Mouse (Mus musculus): ENCODE data around the gene Vax2.
A peak's percentile ranks its signal among the peaks of the same experiment; 100 is the strongest.

The Vax2 gene

GRCm38 (mm10) chr6:83711725-83712475, 836 bp downstream of the Vax2 start:
- DNase-seq (ENCODE audit: extremely low spot score, low spot score), result peak; percentile 61

GRCm38 (mm10) chr6:83713271-83714136, 2.4 kb downstream of the Vax2 start:
- peak; percentile 58 for DNase-seq (ENCODE audit: extremely low spot score, low spot score)

GRCm38 (mm10) chr6:83714221-83715123, 3.4 kb downstream of the Vax2 start:
- DNase-seq (ENCODE audit: extremely low spot score, low spot score), result no peak

DNA sequence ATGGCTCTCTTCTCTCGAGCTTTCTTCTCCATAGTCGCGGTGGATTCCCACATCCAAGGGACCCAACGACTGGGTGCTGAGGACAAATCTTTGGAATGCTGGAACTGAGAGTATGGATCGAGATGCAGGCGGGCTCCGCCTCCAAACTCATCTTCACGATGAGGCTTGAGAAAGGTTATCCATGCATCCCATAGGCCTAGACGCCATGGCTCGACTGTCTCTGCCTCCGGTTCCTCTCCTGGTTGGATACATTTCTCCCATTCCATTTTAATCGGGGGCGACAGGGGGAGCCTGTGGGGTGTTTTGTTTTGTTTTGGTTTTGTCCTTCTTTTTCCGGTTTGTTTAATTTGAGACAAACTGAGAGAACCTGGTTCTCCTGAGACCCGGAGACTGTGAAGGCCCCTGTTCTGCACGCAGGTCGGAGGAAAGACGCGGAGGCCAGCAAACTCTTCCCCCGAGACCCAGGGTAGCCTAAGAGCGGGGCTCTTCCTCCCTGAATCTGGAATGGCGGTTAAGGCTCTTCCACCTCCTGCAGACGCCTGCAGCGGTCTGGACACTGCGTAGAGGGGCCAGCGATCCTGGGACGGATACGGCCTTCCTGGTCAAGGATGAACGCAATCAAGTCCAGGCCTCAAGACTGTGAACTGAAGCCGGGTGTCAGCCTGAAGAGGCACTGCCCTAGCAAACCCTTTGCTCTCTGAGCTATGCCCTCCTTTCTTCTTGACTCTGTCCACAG, 4.6 kb downstream of the Vax2 start:
- DNase-seq (ENCODE audit: extremely low spot score, low spot score), result peak; percentile 65

DNA sequence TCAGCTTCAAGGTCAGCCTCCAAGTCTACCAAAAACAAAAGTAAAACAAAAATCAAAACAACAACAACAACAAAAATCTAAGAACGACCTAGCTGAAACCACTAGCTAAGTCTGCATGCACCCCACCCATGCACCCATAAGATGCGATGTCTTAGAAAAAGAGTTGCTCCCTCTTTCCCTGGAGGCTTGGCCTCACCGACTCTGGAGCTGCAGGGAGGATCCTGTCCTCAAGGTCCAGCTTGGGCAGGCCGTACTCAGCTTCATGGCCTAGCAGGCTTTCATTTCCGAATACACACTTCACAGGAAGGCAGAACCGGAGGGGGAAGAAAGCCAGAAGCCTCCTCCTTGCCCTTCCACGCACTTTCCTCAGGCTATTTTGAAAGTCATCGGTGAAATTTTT, 6.0 kb downstream of the Vax2 start:
- DNase-seq (ENCODE audit: extremely low spot score, low spot score), result peak; percentile 55

DNA sequence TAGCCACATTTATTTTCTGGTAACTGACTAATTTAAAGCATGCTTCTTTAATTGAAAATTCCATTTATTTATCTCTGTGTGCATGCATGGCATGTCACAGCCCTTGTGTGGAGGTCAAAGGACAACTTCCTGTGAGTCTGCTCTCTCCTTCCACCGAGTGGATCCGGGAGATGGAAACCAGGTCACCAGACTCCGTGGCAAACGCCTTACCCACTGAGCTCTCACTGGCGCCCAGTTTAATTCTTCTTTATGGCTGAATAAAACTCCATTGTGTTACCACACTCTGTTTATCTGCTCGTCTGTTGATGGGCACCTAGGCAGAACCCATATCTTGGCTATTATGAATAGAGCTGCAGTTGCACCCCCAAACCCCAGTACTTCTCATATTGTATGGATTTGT, 11.5 kb downstream of the Vax2 start:
- no peak for DNase-seq (ENCODE audit: extremely low spot score, low spot score)

- DNase-seq (ENCODE audit: extremely low spot score, low spot score), result no peak
These were observed 16.1 kb downstream of the Vax2 start for GRCm38 (mm10) chr6:83727178-83727577.

GRCm38 (mm10) chr6:83728488-83728887, 17.4 kb downstream of the Vax2 start:
- peak; percentile 46 for DNase-seq (ENCODE audit: extremely low spot score, low spot score)

GRCm38 (mm10) chr6:83729350-83729970, 18.4 kb downstream of the Vax2 start:
- no peak for DNase-seq (ENCODE audit: extremely low spot score, low spot score)

DNA sequence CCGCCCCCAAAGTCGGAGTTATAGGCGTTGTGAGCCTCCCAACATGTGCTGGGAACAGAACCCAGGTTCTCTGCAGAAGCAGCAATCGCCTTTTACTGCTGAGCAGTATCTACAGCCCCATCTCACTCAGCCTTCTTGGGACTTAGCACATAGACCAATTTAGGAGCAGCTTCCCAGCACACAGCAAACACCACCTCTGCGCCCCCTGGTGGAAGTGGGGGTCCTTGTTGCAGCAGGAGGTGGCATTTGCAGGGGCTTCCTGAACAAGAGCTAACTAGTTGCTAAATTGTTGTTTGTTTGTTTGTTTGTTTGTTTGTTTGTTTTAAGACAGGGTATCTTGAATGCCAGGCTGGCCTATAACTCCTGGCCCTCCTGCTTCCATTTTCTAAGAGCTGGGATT, 20.1 kb downstream of the Vax2 start:
- DNase-seq (ENCODE audit: extremely low spot score, low spot score), result peak; percentile 71

DNA sequence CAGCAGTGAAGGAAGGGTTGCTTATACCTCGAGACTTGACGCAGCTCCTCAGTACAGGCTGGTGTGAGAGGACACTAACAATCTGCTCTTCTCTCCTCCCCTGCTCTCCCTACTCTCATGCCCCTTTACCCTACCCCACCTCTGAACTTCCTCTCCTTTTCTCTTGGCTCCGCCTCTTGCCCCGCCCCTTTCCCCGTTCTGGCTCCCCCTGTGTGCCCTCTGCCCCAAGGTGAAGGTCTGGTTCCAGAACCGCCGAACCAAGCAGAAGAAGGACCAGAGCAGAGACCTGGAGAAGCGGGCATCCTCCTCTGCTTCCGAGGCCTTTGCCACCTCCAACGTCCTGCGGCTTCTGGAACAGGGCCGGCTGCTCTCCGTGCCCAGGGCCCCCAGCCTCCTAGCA, 26.2 kb downstream of the Vax2 start:
- DNase-seq (ENCODE audit: extremely low spot score, low spot score), result no peak

GRCm38 (mm10) chr6:83738596-83738995, 27.5 kb downstream of the Vax2 start:
- DNase-seq (ENCODE audit: extremely low spot score, low spot score), result no peak

- no peak for DNase-seq (ENCODE audit: extremely low spot score, low spot score)
These were observed 31.7 kb downstream of the Vax2 start, which contains the start of gene Atp6v1b1 for GRCm38 (mm10) chr6:83742761-83743160. Gene Atp6v1b1 (plus strand): TSS chr6:83742990.

GRCm38 (mm10) chr6:83743212-83743611, 32.1 kb downstream of the Vax2 start:
- no peak for DNase-seq (ENCODE audit: extremely low spot score, low spot score)

DNA sequence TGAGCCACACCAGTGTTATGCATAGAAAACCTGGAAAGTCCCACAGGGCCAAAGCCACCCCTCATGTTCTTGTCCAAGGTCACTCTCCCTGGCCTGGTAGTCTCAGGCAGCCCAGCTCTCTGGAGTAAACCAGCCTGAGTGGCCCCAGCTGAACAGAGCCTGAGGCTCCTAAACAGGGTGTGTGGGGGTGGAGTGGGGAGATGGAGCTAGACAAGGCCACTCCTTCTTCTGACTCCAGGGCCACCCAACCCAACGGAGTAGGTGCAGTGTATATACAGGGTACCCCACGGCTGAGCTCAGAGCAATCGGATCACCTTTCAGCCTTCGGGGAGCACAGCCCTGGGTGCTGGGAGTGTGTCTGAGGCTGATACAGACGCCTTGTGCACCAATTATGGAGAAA, 33.1 kb downstream of the Vax2 start:
- DNase-seq (ENCODE audit: extremely low spot score, low spot score), result no peak

GRCm38 (mm10) chr6:83744557-83744956, 33.5 kb downstream of the Vax2 start:
- no peak for DNase-seq (ENCODE audit: extremely low spot score, low spot score)

DNA sequence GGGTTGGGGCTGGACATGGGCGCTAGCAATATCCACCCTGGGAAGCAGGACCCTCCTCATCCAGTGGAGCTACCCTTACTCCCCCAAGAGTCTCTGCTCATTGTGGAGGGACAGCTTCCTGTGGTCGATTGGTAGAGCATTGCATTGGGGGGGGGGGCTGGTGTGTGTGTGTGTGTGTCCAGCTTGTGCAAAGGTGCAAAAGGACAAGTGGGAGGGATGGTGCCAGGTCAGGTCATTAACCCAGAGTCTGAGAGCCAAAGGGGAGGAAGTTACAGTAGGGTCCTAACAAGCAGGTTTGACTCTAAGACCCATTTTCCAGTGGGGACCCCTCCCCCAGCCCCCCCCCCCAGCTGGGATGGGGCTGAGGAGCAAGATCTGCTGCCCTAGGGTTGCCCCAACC, 34.4 kb downstream of the Vax2 start:
- DNase-seq (ENCODE audit: extremely low spot score, low spot score), result no peak

- DNase-seq (ENCODE audit: extremely low spot score, low spot score), result no peak
These were observed 38.2 kb downstream of the Vax2 start for GRCm38 (mm10) chr6:83749286-83749685.

DNA sequence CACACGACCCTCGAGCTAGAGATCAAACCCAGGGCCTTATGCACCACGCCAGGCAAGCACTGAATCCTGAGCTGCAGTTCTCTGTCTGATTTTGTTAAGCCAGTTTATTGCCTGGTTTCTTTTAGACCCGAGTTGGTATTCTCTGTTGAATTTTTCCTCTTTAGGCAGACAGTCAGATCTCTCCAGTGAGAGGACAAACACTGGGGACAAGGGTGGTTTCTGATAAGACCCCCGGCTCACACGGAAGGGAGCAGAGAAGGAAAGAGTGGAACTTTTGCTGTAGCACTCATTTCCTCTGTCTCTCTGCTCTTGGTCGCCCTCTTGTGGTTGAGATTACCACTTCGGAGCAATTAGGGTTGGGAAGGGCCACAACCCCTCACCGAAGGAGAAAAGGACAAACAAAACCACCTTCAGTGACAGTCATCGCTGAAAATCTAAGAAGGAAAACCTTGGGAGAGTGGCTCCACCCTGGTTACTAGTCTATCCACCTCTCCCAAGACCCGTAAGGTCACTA, 39.2 kb downstream of the Vax2 start:
- peak; percentile 77 for DNase-seq (ENCODE audit: extremely low spot score, low spot score)

GRCm38 (mm10) chr6:83756051-83756450, 45.0 kb downstream of the Vax2 start:
- DNase-seq (ENCODE audit: extremely low spot score, low spot score), result no peak

Data from neural tube, embryonic 10.5 days (tissue).